Mouse (Mus musculus): ENCODE measurements around the gene Cntnap5c. TPM values are rescaled to one million over a fixed set of nuclear protein-coding genes. Genes with fewer than 3 reads are reported as not detected.

Gene Cntnap5c
- polyA plus RNA-seq, 1 experiment = not detected

GRCm38 (mm10) chr17:57788161-57788799, 18.9 kb downstream of the Cntnap5c start:
- H3ac ChIP-seq (ENCODE audit: control insufficient read depth, insufficient read length, low read depth) = no peak overlapping the region
- H3K36me3 ChIP-seq (ENCODE audit: control insufficient read depth, insufficient read depth) = no peaks in the 10 kb centered on the region
- no peaks in the 10 kb centered on the region for H3K79me3 ChIP-seq (ENCODE audit: low read depth)
- H3K79me2 ChIP-seq (ENCODE audit: control insufficient read depth, insufficient read depth) = no peaks in the 10 kb centered on the region
- TF ChIP-seq CEBPB (IDR thresholded peaks at IDR 0.05; ENCODE audit: low read depth) (no peak), MAX (IDR thresholded peaks at IDR 0.05) (no peak), CTCF (IDR thresholded peaks at IDR 0.05; ENCODE audit: control insufficient read depth, insufficient read depth, insufficient read length) (no peak), FOSL1 (IDR thresholded peaks at IDR 0.05; ENCODE audit: insufficient read depth, low read length, poor library complexity, severe bottlenecking) (no peak), USF1 (IDR thresholded peaks at IDR 0.05; ENCODE audit: low read depth) (no peak), MYOG (IDR thresholded peaks at IDR 0.05; ENCODE audit: control insufficient read depth, extremely low read depth, insufficient read length) (no peak), MYOD1 (IDR thresholded peaks at IDR 0.05; ENCODE audit: control insufficient read depth, insufficient read length, low read depth) (no peak)
- H3K27me3 ChIP-seq (ENCODE audit: control insufficient read depth, insufficient read depth, insufficient read length) = no peaks in the 10 kb centered on the region
- H3K4me3 ChIP-seq (ENCODE audit: insufficient read depth, poor library complexity, severe bottlenecking) = no peak overlapping the region

- Histone ChIP-seq H3ac (ENCODE audit: control insufficient read depth, insufficient read length, low read depth) (no peak overlapping the region), H3K36me3 (ENCODE audit: control insufficient read depth, insufficient read depth) (no peaks in the 10 kb centered on the region), H3K79me2 (ENCODE audit: control insufficient read depth, insufficient read depth) (no peaks in the 10 kb centered on the region), H3K79me3 (ENCODE audit: low read depth) (no peaks in the 10 kb centered on the region), H3K4me3 (ENCODE audit: insufficient read depth, poor library complexity, severe bottlenecking) (no peak overlapping the region), H3K27me3 (ENCODE audit: control insufficient read depth, insufficient read depth, insufficient read length) (no peaks in the 10 kb centered on the region)
- TF ChIP-seq USF1 (IDR thresholded peaks at IDR 0.05; ENCODE audit: low read depth) = no peak
Measured at GRCm38 (mm10) chr17:57795408-57795807, 26.0 kb downstream of the Cntnap5c start.

GRCm38 (mm10) chr17:57796668-57797311, 27.4 kb downstream of the Cntnap5c start:
- Histone ChIP-seq H3K4me3 (ENCODE audit: insufficient read depth, poor library complexity, severe bottlenecking) (no peak overlapping the region), H3K79me2 (ENCODE audit: control insufficient read depth, insufficient read depth) (no peaks in the 10 kb centered on the region)
- no peak for TF ChIP-seq CTCF (IDR thresholded peaks at IDR 0.05; ENCODE audit: control insufficient read depth, insufficient read depth, insufficient read length)
- no peak for TF ChIP-seq MAX (IDR thresholded peaks at IDR 0.05)
- no peak for TF ChIP-seq FOSL1 (IDR thresholded peaks at IDR 0.05; ENCODE audit: insufficient read depth, low read length, poor library complexity, severe bottlenecking)
- TF ChIP-seq USF1 (IDR thresholded peaks at IDR 0.05; ENCODE audit: low read depth) = no peak
- TF ChIP-seq MYOG (IDR thresholded peaks at IDR 0.05; ENCODE audit: control insufficient read depth, extremely low read depth, insufficient read length) = no peak
- TF ChIP-seq CEBPB (IDR thresholded peaks at IDR 0.05; ENCODE audit: low read depth) = no peak
- TF ChIP-seq MYOD1 (IDR thresholded peaks at IDR 0.05; ENCODE audit: control insufficient read depth, insufficient read length, low read depth) = no peak

GRCm38 (mm10) chr17:57799414-57799985, 30.1 kb downstream of the Cntnap5c start:
- Histone ChIP-seq H3K4me3 (ENCODE audit: insufficient read depth, poor library complexity, severe bottlenecking) (no peak overlapping the region), H3K79me2 (ENCODE audit: control insufficient read depth, insufficient read depth) (no peaks in the 10 kb centered on the region), H3K79me3 (ENCODE audit: low read depth) (no peaks in the 10 kb centered on the region), H3K27me3 (ENCODE audit: control insufficient read depth, insufficient read depth, insufficient read length) (no peaks in the 10 kb centered on the region), H3ac (ENCODE audit: control insufficient read depth, insufficient read length, low read depth) (no peak overlapping the region), H3K36me3 (ENCODE audit: control insufficient read depth, insufficient read depth) (no peaks in the 10 kb centered on the region)
- TF ChIP-seq MYOG (IDR thresholded peaks at IDR 0.05; ENCODE audit: control insufficient read depth, extremely low read depth, insufficient read length) = no peak
- no peak for TF ChIP-seq CTCF (IDR thresholded peaks at IDR 0.05; ENCODE audit: control insufficient read depth, insufficient read depth, insufficient read length)
- TF ChIP-seq MYOD1 (IDR thresholded peaks at IDR 0.05; ENCODE audit: control insufficient read depth, insufficient read length, low read depth) = no peak
- TF ChIP-seq USF1 (IDR thresholded peaks at IDR 0.05; ENCODE audit: low read depth) = no peak
- TF ChIP-seq MAX (IDR thresholded peaks at IDR 0.05) = no peak
- no peak for TF ChIP-seq CEBPB (IDR thresholded peaks at IDR 0.05; ENCODE audit: low read depth)

More at GRCm38 (mm10) chr17:57796668-57797311, 27.4 kb downstream of the Cntnap5c start:
- Histone ChIP-seq H3ac (ENCODE audit: control insufficient read depth, insufficient read length, low read depth) (no peak overlapping the region), H3K36me3 (ENCODE audit: control insufficient read depth, insufficient read depth) (no peaks in the 10 kb centered on the region), H3K79me3 (ENCODE audit: low read depth) (no peaks in the 10 kb centered on the region), H3K27me3 (ENCODE audit: control insufficient read depth, insufficient read depth, insufficient read length) (no peaks in the 10 kb centered on the region)

GRCm38 (mm10) chr17:57801180-57801579, 31.8 kb downstream of the Cntnap5c start:
- H3K4me3 ChIP-seq (ENCODE audit: insufficient read depth, poor library complexity, severe bottlenecking) = no peak overlapping the region
- H3ac ChIP-seq (ENCODE audit: control insufficient read depth, insufficient read length, low read depth) = no peak overlapping the region
- no peaks in the 10 kb centered on the region for H3K27me3 ChIP-seq (ENCODE audit: control insufficient read depth, insufficient read depth, insufficient read length)
- no peak for TF ChIP-seq MAX (IDR thresholded peaks at IDR 0.05)
- no peak for TF ChIP-seq CEBPB (IDR thresholded peaks at IDR 0.05; ENCODE audit: low read depth)
- TF ChIP-seq MYOG (IDR thresholded peaks at IDR 0.05; ENCODE audit: control insufficient read depth, extremely low read depth, insufficient read length) = no peak
- no peak for TF ChIP-seq FOSL1 (IDR thresholded peaks at IDR 0.05; ENCODE audit: insufficient read depth, low read length, poor library complexity, severe bottlenecking)
- TF ChIP-seq MYOD1 (IDR thresholded peaks at IDR 0.05; ENCODE audit: control insufficient read depth, insufficient read length, low read depth) = no peak
- no peak for TF ChIP-seq USF1 (IDR thresholded peaks at IDR 0.05; ENCODE audit: low read depth)
- TF ChIP-seq CTCF (IDR thresholded peaks at IDR 0.05; ENCODE audit: control insufficient read depth, insufficient read depth, insufficient read length) = no peak
- H3K79me2 ChIP-seq (ENCODE audit: control insufficient read depth, insufficient read depth) = no peaks in the 10 kb centered on the region
- no peaks in the 10 kb centered on the region for H3K36me3 ChIP-seq (ENCODE audit: control insufficient read depth, insufficient read depth)
- no peaks in the 10 kb centered on the region for H3K79me3 ChIP-seq (ENCODE audit: low read depth)

Data from C2C12 (cell line).